29 mouse cellular contexts compared by ENCODE assay signal in the genomic region with DNA sequence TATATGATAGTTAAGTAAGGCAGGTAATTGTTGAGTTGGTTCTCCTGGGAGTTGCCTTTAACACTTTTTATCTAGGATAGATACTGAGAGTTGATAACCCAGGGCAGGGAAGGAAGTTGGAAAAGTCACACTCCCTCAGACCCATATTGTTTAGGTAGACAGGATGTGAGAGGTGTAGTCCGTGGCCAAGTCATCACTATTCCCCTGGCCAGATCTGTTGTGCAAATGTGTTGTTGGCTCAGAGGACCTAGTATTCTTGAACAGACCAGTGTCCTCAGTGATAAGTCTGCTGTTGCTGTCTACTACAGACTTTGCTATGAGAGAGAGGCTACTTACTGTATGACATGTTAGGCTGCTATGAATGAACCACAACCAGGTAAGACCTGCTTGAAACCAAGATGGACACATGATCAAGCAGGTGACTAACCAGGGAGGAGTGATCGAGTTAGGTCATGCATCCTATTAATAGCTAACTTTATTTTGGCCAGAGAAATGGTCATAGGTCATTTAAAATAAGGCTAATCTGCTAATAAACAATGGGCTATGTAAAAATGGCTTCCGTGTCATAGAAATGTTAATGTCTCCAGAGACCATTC. TPM values are rescaled to one million over a fixed set of nuclear protein-coding genes. Genes with fewer than 3 reads are reported as not detected.
A peak's percentile ranks its signal among the peaks of the same experiment; 100 is the strongest.
DNase-seq lines count a peak whose midpoint lies in the region; ATAC-seq and TF ChIP-seq lines count a peak whose summit lies in the region.
"Had no signal": no experiment of that assay in that cellular context is flagged by ENCODE, and none has a peak within 500 bp of the region (broad histone marks: within the 10 kb centered on the region; RNA-seq: fewer than 3 reads in every experiment).

No protein-coding gene starts in this region.

- peaks cover 12% of the 10 kb centered on the region; the same call in 1 of the 2 replicates for H3K36me3 ChIP-seq in lung, postnatal 0 days (ENCODE audit: insufficient read depth, low read length)

- H3K9me3 ChIP-seq in lung, postnatal 0 days (ENCODE audit: low read length), result no peaks in the 10 kb centered on the region
- H3K9me3 ChIP-seq: embryonic facial prominence, embryonic 15.5 days; G1E; heart, embryonic 13.5 days; hindbrain, embryonic 15.5 days; liver, embryonic 13.5 days; lung, embryonic 15.5 days; midbrain, embryonic 15.5 days; neural tube, embryonic 13.5 days had no signal

- 79% methylated on average over 3 of the region's 3 CpGs for WGBS in lung, postnatal 0 days
- WGBS in lung, adult 2 months, result 60% methylated on average over 3 of the region's 3 CpGs

- ATAC-seq in lung, postnatal 0 days, result no peak
- ATAC-seq: forebrain, embryonic 16.5 days; intestine, embryonic 16.5 days; midbrain, embryonic 15.5 days; Patski had no signal

- intact Hi-C loops in heart, postnatal 25 days (cut with DNase I), result loop anchor here (1.0 to 2.0 kb wide), 2 partner anchors 13 to 19 kb away; partner anchors contain the start of gene 1810013L24Rik

- H3K4me3 ChIP-seq in lung, postnatal 0 days (ENCODE audit: low read depth, low read length), result no peak overlapping the region
- H3K4me3 ChIP-seq in lung, adult 2 months (replicated peaks; ENCODE audit: extremely low read depth, low read depth, low read length), result no peak overlapping the region
- H3K4me3 ChIP-seq: embryonic facial prominence, embryonic 15.5 days; heart, embryonic 13.5 days; hindbrain, embryonic 15.5 days; liver, embryonic 13.5 days; lung, embryonic 15.5 days; midbrain, embryonic 15.5 days; myocyte; neural tube, embryonic 13.5 days had no signal

- no peak for TF ChIP-seq CTCF in lung, postnatal 0 days (IDR thresholded peaks at IDR 0.05)
- TF ChIP-seq CTCF in lung, adult 2 months (IDR thresholded peaks at IDR 0.05; ENCODE audit: insufficient read depth, low read length), result no peak

- DNase-seq in heart, adult 8-10 months (ENCODE audit: low spot score), result peak; percentile 42
- DNase-seq in heart, postnatal 25 days (ENCODE audit: low spot score), result no peak
- DNase-seq in kidney, adult 8-10 months, result peak; percentile 46 to 65
- DNase-seq in kidney, postnatal 10 days, result no peak
- DNase-seq in lung, postnatal 0 days (ENCODE audit: low spot score), result peak; percentile 5
- no peak for DNase-seq in lung, adult 2 months
- no peak for DNase-seq in thymus, postnatal 36 days
- DNase-seq: adrenal gland, postnatal 36 days; cerebellum, adult 11 months; cerebellum, adult 9-11 months; gastrocnemius, postnatal 36 days; layer of hippocampus, postnatal 36 days; liver, embryonic 13.5 days; lung, postnatal 4 days; retina, postnatal 1 day; right cerebral cortex, postnatal 25 days; spleen, adult 18-20 months; thymus, postnatal 14 days had no signal

- no peaks in the 10 kb centered on the region for H3K27me3 ChIP-seq in lung, postnatal 0 days (replicated peaks; ENCODE audit: insufficient read depth, low read length)
- H3K27me3 ChIP-seq: embryonic facial prominence, embryonic 15.5 days; heart, embryonic 13.5 days; hindbrain, embryonic 15.5 days; liver, embryonic 13.5 days; lung, embryonic 15.5 days; midbrain, embryonic 15.5 days; neural tube, embryonic 13.5 days; Patski had no signal

- no peak for TF ChIP-seq POLR2A in lung, adult 2 months (IDR thresholded peaks at IDR 0.05; ENCODE audit: borderline replicate concordance, extremely low read depth, low read depth, low read length)

- H3K4me2 ChIP-seq in lung, postnatal 0 days (replicated peaks; ENCODE audit: low read depth, low read length), result no peak overlapping the region
- H3K4me2 ChIP-seq: embryonic facial prominence, embryonic 15.5 days; heart, embryonic 13.5 days; hindbrain, embryonic 15.5 days; liver, embryonic 13.5 days; lung, embryonic 15.5 days; midbrain, embryonic 15.5 days; neural tube, embryonic 13.5 days had no signal

- H3K9ac ChIP-seq in lung, postnatal 0 days (replicated peaks; ENCODE audit: low read depth), result no peak overlapping the region
- H3K9ac ChIP-seq: embryonic facial prominence, embryonic 15.5 days; heart, embryonic 13.5 days; hindbrain, embryonic 15.5 days; liver, embryonic 13.5 days; lung, embryonic 15.5 days; midbrain, embryonic 15.5 days; neural tube, embryonic 13.5 days had no signal

- TF ChIP-seq EP300 in lung, postnatal 0 days (IDR thresholded peaks at IDR 0.05), result no peak

- peaks cover 3% of the 10 kb centered on the region; the same call in 1 of the 2 replicates for H3K4me1 ChIP-seq in lung, postnatal 0 days (ENCODE audit: insufficient read depth, low read depth, low read length)
- H3K4me1 ChIP-seq in lung, adult 2 months (ENCODE audit: control insufficient read depth, insufficient read depth, low read length), result peaks cover 22% of the 10 kb centered on the region
- H3K4me1 ChIP-seq: lung, embryonic 15.5 days had no signal

- no peak overlapping the region for H3K27ac ChIP-seq in lung, postnatal 0 days (ENCODE audit: low read length)
- H3K27ac ChIP-seq: embryonic facial prominence, embryonic 15.5 days; heart, embryonic 13.5 days; hindbrain, embryonic 15.5 days; liver, embryonic 13.5 days; lung, embryonic 15.5 days; midbrain, embryonic 15.5 days; neural tube, embryonic 13.5 days had no signal

RNA-seq across cellular contexts. Expression of gene 1810013L24Rik, which starts 13.8 kb away (rescaled TPM):
- total RNA-seq in heart, adult 8-10 months (2022), result 100 to 1,000 TPM; 121 to 130 (median 129) TPM
- total RNA-seq in heart, postnatal 25 days (2021), result 100 to 1,000 TPM in 1 of 2 experiments, 10 to 100 TPM in 1; 97.2 to 125 TPM
- polyA plus RNA-seq in lung, postnatal 0 days (2015; fragmentation: Nextera tagmentation; extraction: Ambion mirVana), result 19.7 and 20.3 TPM in 2 replicates
- 23.2 and 28.6 TPM in 2 replicates for polyA plus RNA-seq in lung, adult 2 months (2012; rRNA removed)

RNA-seq across cellular contexts. Expression of gene Usp7, which starts 51.6 kb away (rescaled TPM):
- 10 to 100 TPM; 42.9 to 59.2 (median 48.1) TPM for total RNA-seq in heart, adult 8-10 months (2022)
- 10 to 100 TPM; 44.2 to 52.5 TPM for total RNA-seq in heart, postnatal 25 days (2021)
- 16.5 and 17.6 TPM in 2 replicates for polyA plus RNA-seq in lung, postnatal 0 days (2015; fragmentation: Nextera tagmentation; extraction: Ambion mirVana)
- 18.6 and 29.8 TPM in 2 replicates for polyA plus RNA-seq in lung, adult 2 months (2012; rRNA removed)

Comparison
In these comparisons a context has a peak if more than half of its experiments do, and no peak if none do; other contexts are left out.
1. DNase-seq: peak in heart, adult 8-10 months (single experiment), kidney, adult 8-10 months (2 of 2) and lung, postnatal 0 days (single experiment); none in heart, postnatal 25 days (single experiment), kidney, postnatal 10 days (single experiment), lung, adult 2 months (single experiment) and thymus, postnatal 36 days (0 of 2).